Mouse (Mus musculus): ENCODE results near the gene Rimbp3.

- no peak for TF ChIP-seq GATA1 (IDR thresholded peaks at IDR 0.05; ENCODE audit: low read length)
- TF ChIP-seq TAL1 (IDR thresholded peaks at IDR 0.05; ENCODE audit: low read length): peak; percentile 24; the same call in 1 of the 3 replicates
Measured at GRCm38 (mm10) chr16:17237634-17238033, 29.2 kb downstream of the Rimbp3 start.
